9 mouse cellular contexts compared by ENCODE assay signal in the genomic region with DNA sequence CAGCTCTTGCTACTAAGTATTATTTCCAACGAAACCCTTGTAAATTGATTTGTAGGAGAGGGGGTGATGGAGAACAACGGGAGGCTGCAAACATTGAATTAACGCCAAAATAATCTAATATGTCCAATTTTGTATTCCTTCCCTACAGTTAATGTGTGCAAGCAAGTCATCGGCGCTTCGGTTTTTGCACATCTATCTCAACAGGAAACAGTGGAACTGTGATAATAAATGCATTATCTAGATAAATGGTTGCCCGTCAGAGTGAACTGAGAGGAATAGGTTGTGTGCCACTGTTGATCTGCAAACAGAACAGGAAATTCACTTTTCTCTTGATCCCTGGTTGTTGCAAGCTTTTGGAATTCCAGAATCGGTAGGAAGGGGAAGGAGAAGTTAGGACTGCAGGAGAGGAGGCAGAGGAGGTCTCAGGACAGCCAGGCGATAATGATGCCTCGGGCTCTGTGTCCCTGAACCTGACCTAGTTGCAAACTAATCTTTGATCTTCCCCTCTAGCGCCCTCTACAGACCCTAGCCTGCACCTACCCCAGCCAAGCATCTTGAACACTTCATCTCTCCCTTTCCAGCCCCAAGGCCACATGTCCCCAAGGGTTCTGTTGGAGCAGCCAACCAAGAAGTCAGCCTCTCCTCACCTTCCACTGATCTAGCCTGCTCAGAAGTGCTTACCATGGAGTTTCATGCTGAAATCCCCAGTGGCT.
DNase-seq lines count a peak whose midpoint lies in the region; ATAC-seq and TF ChIP-seq lines count a peak whose summit lies in the region.
"Had no signal": no experiment of that assay in that cellular context is flagged by ENCODE, and none has a peak within 500 bp of the region (broad histone marks: within the 10 kb centered on the region; RNA-seq: fewer than 3 reads in every experiment).

No protein-coding gene starts in this region.

- no peak overlapping the region for H3K27ac ChIP-seq in kidney, embryonic 16.5 days (ENCODE audit: low read length)
- no peak overlapping the region for H3K27ac ChIP-seq in liver, embryonic 14.5 days
- no peak overlapping the region for H3K27ac ChIP-seq in hindbrain, embryonic 14.5 days
- no peak overlapping the region for H3K27ac ChIP-seq in heart, embryonic 11.5 days (ENCODE audit: low read depth, low read length)
- no peak overlapping the region for H3K27ac ChIP-seq in embryonic facial prominence, embryonic 10.5 days (replicated peaks)
- H3K27ac ChIP-seq: midbrain, embryonic 12.5 days had no signal

- H3K36me3 ChIP-seq in kidney, embryonic 16.5 days (ENCODE audit: insufficient read depth, low read length) = no peaks in the 10 kb centered on the region
- no peaks in the 10 kb centered on the region for H3K36me3 ChIP-seq in G1E (replicated peaks)
- H3K36me3 ChIP-seq in liver, embryonic 14.5 days (replicated peaks; ENCODE audit: control insufficient read depth, insufficient read depth, low read depth) = no peaks in the 10 kb centered on the region
- no peaks in the 10 kb centered on the region for H3K36me3 ChIP-seq in hindbrain, embryonic 14.5 days (replicated peaks; ENCODE audit: control insufficient read depth, insufficient read depth)
- no peaks in the 10 kb centered on the region for H3K36me3 ChIP-seq in heart, embryonic 11.5 days (ENCODE audit: control insufficient read depth, insufficient read depth, low read length)
- no peaks in the 10 kb centered on the region for H3K36me3 ChIP-seq in embryonic facial prominence, embryonic 10.5 days (replicated peaks)
- H3K36me3 ChIP-seq: midbrain, embryonic 12.5 days had no signal

- H3K4me2 ChIP-seq in kidney, embryonic 16.5 days (replicated peaks; ENCODE audit: low read depth, low read length) = no peak overlapping the region
- H3K4me2 ChIP-seq in liver, embryonic 14.5 days (ENCODE audit: low read depth) = no peak overlapping the region
- no peak overlapping the region for H3K4me2 ChIP-seq in hindbrain, embryonic 14.5 days (replicated peaks)
- H3K4me2 ChIP-seq in heart, embryonic 11.5 days = no peak overlapping the region
- H3K4me2 ChIP-seq: midbrain, embryonic 12.5 days had no signal

- no peak for ATAC-seq in kidney, embryonic 16.5 days (ENCODE audit: low FRiP score, low TSS enrichment)
- ATAC-seq in G1E (ENCODE audit: extremely low read depth, insufficient number of reproducible peaks, low FRiP score, poor library complexity, severe bottlenecking) = no peak
- ATAC-seq in liver, embryonic 14.5 days (ENCODE audit: insufficient read depth) = no peak
- no peak for ATAC-seq in hindbrain, embryonic 14.5 days (ENCODE audit: low FRiP score)
- ATAC-seq in heart, embryonic 11.5 days (replicated peaks; ENCODE audit: insufficient number of reproducible peaks, low FRiP score, low TSS enrichment) = no peak

- H3K4me1 ChIP-seq in kidney, embryonic 16.5 days (ENCODE audit: insufficient read depth, low read length) = peaks cover 5% of the 10 kb centered on the region; the same call in 1 of the 2 replicates
- 0 out of 2 replicates have a peak, but pooled peaks cover 2% of the 10 kb centered on the region for H3K4me1 ChIP-seq in G1E (ENCODE audit: insufficient read depth, low read depth, low read length)
- no peaks in the 10 kb centered on the region for H3K4me1 ChIP-seq in liver, embryonic 14.5 days (replicated peaks; ENCODE audit: control insufficient read depth in 2 of 2, insufficient read depth in 2 of 2, low read length in 1 of 2)
- 0 out of 2 replicates have a peak, but pooled peaks cover 2% of the 10 kb centered on the region for H3K4me1 ChIP-seq in hindbrain, embryonic 14.5 days (replicated peaks; ENCODE audit: control insufficient read depth, insufficient read depth, low read length)
- H3K4me1 ChIP-seq in heart, embryonic 11.5 days (ENCODE audit: control insufficient read depth, insufficient read depth, low read length) = 0 out of 2 replicates have a peak, but pooled peaks cover 7% of the 10 kb centered on the region
- peaks cover 15% of the 10 kb centered on the region for H3K4me1 ChIP-seq in embryonic facial prominence, embryonic 10.5 days
- H3K4me1 ChIP-seq: midbrain, embryonic 12.5 days had no signal

- no peaks in the 10 kb centered on the region for H3K27me3 ChIP-seq in kidney, embryonic 16.5 days (ENCODE audit: insufficient read depth, low read length)
- H3K27me3 ChIP-seq in G1E (ENCODE audit: insufficient read depth, low read length) = peaks cover 5% of the 10 kb centered on the region
- H3K27me3 ChIP-seq in liver, embryonic 14.5 days (ENCODE audit: control insufficient read depth, insufficient read depth, low read length) = no peaks in the 10 kb centered on the region
- no peaks in the 10 kb centered on the region; the same call in 1 of the 2 replicates for H3K27me3 ChIP-seq in hindbrain, embryonic 14.5 days (ENCODE audit: control insufficient read depth, insufficient read depth, low read length)
- no peaks in the 10 kb centered on the region for H3K27me3 ChIP-seq in heart, embryonic 11.5 days (ENCODE audit: control insufficient read depth, insufficient read depth, low read length)
- H3K27me3 ChIP-seq in embryonic facial prominence, embryonic 10.5 days (replicated peaks; ENCODE audit: low read depth, poor library complexity, severe bottlenecking) = no peaks in the 10 kb centered on the region
- H3K27me3 ChIP-seq: midbrain, embryonic 12.5 days had no signal

- TF ChIP-seq EP300 in liver, embryonic 14.5 days (IDR thresholded peaks at IDR 0.05; ENCODE audit: low read depth) = no peak

- no peaks in the 10 kb centered on the region for H3K9me3 ChIP-seq in kidney, embryonic 16.5 days (ENCODE audit: low read length)
- H3K9me3 ChIP-seq in G1E (replicated peaks) = no peaks in the 10 kb centered on the region
- H3K9me3 ChIP-seq in liver, embryonic 14.5 days (ENCODE audit: control insufficient read depth, low read length) = no peaks in the 10 kb centered on the region
- no peaks in the 10 kb centered on the region for H3K9me3 ChIP-seq in hindbrain, embryonic 14.5 days (ENCODE audit: control insufficient read depth, low read length)
- H3K9me3 ChIP-seq in heart, embryonic 11.5 days (replicated peaks; ENCODE audit: control insufficient read depth, low read length) = no peaks in the 10 kb centered on the region
- H3K9me3 ChIP-seq in embryonic facial prominence, embryonic 10.5 days = no peaks in the 10 kb centered on the region
- H3K9me3 ChIP-seq: midbrain, embryonic 12.5 days had no signal

- H3K4me3 ChIP-seq in kidney, embryonic 16.5 days (ENCODE audit: low read length) = no peak overlapping the region
- H3K4me3 ChIP-seq in G1E (ENCODE audit: low read depth, low read length) = no peak overlapping the region
- H3K4me3 ChIP-seq in liver, embryonic 14.5 days (ENCODE audit: insufficient read depth in 1 of 2, low read depth in 2 of 2, low read length in 2 of 2) = no peak overlapping the region
- H3K4me3 ChIP-seq in hindbrain, embryonic 14.5 days (replicated peaks; ENCODE audit: low read length) = no peak overlapping the region
- no peak overlapping the region for H3K4me3 ChIP-seq in heart, embryonic 11.5 days (ENCODE audit: low read depth, low read length)
- no peak overlapping the region for H3K4me3 ChIP-seq in embryonic facial prominence, embryonic 10.5 days
- H3K4me3 ChIP-seq: midbrain, embryonic 12.5 days had no signal

- peak; percentile 29 to 58 for DNase-seq in kidney, adult 8-10 months
- no peak for DNase-seq in G1E (ENCODE audit: low spot score)
- peak; percentile 56 for DNase-seq in brain, adult 2 months (ENCODE audit: low read depth, low spot score)
- no peak for DNase-seq in liver, embryonic 14.5 days (ENCODE audit: low read depth in 3 of 3, low spot score in 3 of 3)
- DNase-seq in hindbrain, embryonic 14.5 days (ENCODE audit: low spot score) = no peak
- no peak for DNase-seq in embryonic facial prominence, embryonic 10.5 days (ENCODE audit: low spot score)

- WGBS in kidney, embryonic 16.5 days = 56% methylated on average over 11 of the region's 11 CpGs
- 35% methylated on average over 11 of the region's 11 CpGs for WGBS in liver, embryonic 14.5 days (ENCODE audit: insufficient replicate concordance)
- WGBS in hindbrain, embryonic 14.5 days = 58% methylated on average over 11 of the region's 11 CpGs
- 54% methylated on average over 11 of the region's 11 CpGs for WGBS in heart, embryonic 11.5 days (ENCODE audit: insufficient replicate concordance)
- 68% methylated on average over 11 of the region's 11 CpGs for whole genome bisulfite sequencing in embryonic facial prominence, embryonic 10.5 days

- TF ChIP-seq CTCF in G1E (IDR thresholded peaks at IDR 0.05; ENCODE audit: low read depth, low read length) = 0 out of 2 replicates have a peak, but pooled peaks have one; percentile 30
- peak; percentile 54 for TF ChIP-seq CTCF in liver, embryonic 14.5 days (IDR thresholded peaks at IDR 0.05; ENCODE audit: low read depth)

- no peak overlapping the region for H3K9ac ChIP-seq in kidney, embryonic 16.5 days (replicated peaks; ENCODE audit: low read length)
- H3K9ac ChIP-seq in liver, embryonic 14.5 days (replicated peaks) = no peak overlapping the region
- no peak overlapping the region for H3K9ac ChIP-seq in hindbrain, embryonic 14.5 days
- H3K9ac ChIP-seq in heart, embryonic 11.5 days (ENCODE audit: low read depth, low read length) = no peak overlapping the region
- H3K9ac ChIP-seq: midbrain, embryonic 12.5 days had no signal

Comparison
In these comparisons a context has a peak if more than half of its experiments do, and no peak if none do; other contexts are left out.
1. DNase-seq: peak in kidney, adult 8-10 months (2 of 2) and brain, adult 2 months (single experiment); none in G1E (single experiment), liver, embryonic 14.5 days (0 of 3), hindbrain, embryonic 14.5 days (single experiment) and embryonic facial prominence, embryonic 10.5 days (single experiment).